Mouse (Mus musculus) heart, adult 2 months (tissue): ENCODE measurements at regions not wholly inside any gene's neighbourhood (a gene's known extent, or its start where the extent isn't known, plus 50 kb on each side); places are given as distances from the start of the nearest gene placed in this dataset.

Source experiments
- DNase-seq, 2 experiments: peaks; one replicate each; pipeline ENCODE4 v3.0.0; 2021
- H3K27ac ChIP-seq: fragments of 200-600 bp; 2 replicates; pipeline ENCODE4 v1.8.1; 2022
- H3K27me3 ChIP-seq: fragments of 200-500 bp; 2 replicates; pipeline ENCODE4 v1.6.1; 2012; ENCODE audit warnings: mild to moderate bottlenecking, low read length, inconsistent platforms, mixed read lengths; ENCODE audit not compliant: control insufficient read depth, insufficient read depth
- H3K36me3 ChIP-seq: fragments of 200-500 bp; 2 replicates; pipeline ENCODE4 v1.6.1; 2012; ENCODE audit warnings: low read length, inconsistent platforms; ENCODE audit not compliant: control insufficient read depth, insufficient read depth
- H3K4me1 ChIP-seq: fragments of 200-500 bp; 2 replicates; pipeline ENCODE4 v1.6.1; 2011; ENCODE audit warnings: low read length; ENCODE audit not compliant: control insufficient read depth, insufficient read depth
- H3K4me3 ChIP-seq: fragments of 200-600 bp; 2 replicates; pipeline ENCODE4 v1.8.1; 2022
- H3K79me2 ChIP-seq: fragments of 200-500 bp; replicated peaks from 2 replicates; pipeline ENCODE4 v1.6.1; 2012; ENCODE audit warnings: mild to moderate bottlenecking, inconsistent platforms, low read length, moderate library complexity, mixed read lengths; ENCODE audit not compliant: control insufficient read depth, insufficient read depth
- H3K9ac ChIP-seq: fragments of 200-500 bp; 2 replicates; pipeline ENCODE4 v1.6.1; 2012; ENCODE audit warnings: low read depth, mild to moderate bottlenecking, control low read depth, inconsistent platforms, low read length, mixed read lengths
- CTCF ChIP-seq: fragments of 200-600 bp; IDR thresholded peaks from 2 replicates; pipeline ENCODE4 v1.8.1; 2022; ENCODE audit warnings: antibody characterized with exemption, mild to moderate bottlenecking, moderate library complexity
- EP300 ChIP-seq: fragments of 200-500 bp; IDR thresholded peaks from 2 replicates; pipeline ENCODE4 v1.6.1; 2011; ENCODE audit warnings: low read depth, low read length, control low read depth; ENCODE audit not compliant: insufficient read depth
- POLR2A ChIP-seq: fragments of 200-500 bp; IDR thresholded peaks from 2 replicates; pipeline ENCODE4 v1.6.1; 2011; ENCODE audit warnings: mild to moderate bottlenecking, low read depth, low read length, control low read depth; ENCODE audit not compliant: insufficient read depth
- WGBS: fragments of 180-500 bp; shearing (Covaris S2); methylation state at CpG from one replicate; pipeline ENCODE4 v1.1.7; 2018; 5-methylcytosine and 5-hydroxymethylcytosine counted together
- intact Hi-C: fragments of 180-260 bp; cut with DNase I; formaldehyde crosslinking; loops from one replicate; pipeline ENCODE4 v1.15.1; 2025

GRCm38 (mm10) chr7:74696286-74696685 is 141.7 kb upstream of the Slco3a1 start:
- H3K79me2 ChIP-seq = no peaks in the 10 kb centered on the region
- H3K4me1 ChIP-seq = peaks cover 5% of the 10 kb centered on the region
- no peak for DNase-seq
- WGBS = 91% methylated on average over 4 of the region's 4 CpGs
- no peak overlapping the region for H3K27ac ChIP-seq
- H3K9ac ChIP-seq = no peak overlapping the region
- H3K27me3 ChIP-seq = no peaks in the 10 kb centered on the region
- H3K36me3 ChIP-seq = peaks cover 3% of the 10 kb centered on the region; the same call in 1 of the 2 replicates
- no peak overlapping the region for H3K4me3 ChIP-seq
- no peak for TF ChIP-seq CTCF
- no peak for TF ChIP-seq EP300
- TF ChIP-seq POLR2A = no peak
- intact Hi-C loops = loop anchor here (10.0 kb wide), 1 partner anchor 321 kb away; no protein-coding TSS in a partner anchor

DNA sequence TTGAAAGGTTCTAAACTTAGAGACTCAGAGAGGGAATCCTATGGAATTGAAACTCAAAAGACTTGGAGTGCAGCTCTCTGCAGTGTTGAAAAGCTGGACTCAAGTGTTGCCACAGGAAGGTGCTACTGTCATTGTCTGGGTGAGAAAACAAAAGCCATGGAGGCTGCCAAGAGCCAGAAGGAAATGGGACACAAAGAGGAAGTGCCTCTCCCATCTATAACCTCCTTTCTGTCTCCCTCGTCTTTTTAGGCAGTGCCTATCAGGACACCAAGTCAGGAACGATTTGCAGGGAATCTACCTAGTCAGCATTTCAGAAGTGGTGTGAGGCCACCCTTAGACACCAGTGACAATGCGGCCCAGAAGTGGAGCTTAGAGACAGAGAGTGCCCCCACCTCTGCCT is 138.5 kb upstream of the Slco3a1 start:
- 24% methylated on average over 3 of the region's 3 CpGs for WGBS
- peak in 1 of 2 experiments; percentile 25 for DNase-seq
- no peak overlapping the region for H3K4me3 ChIP-seq
- peaks cover 5% of the 10 kb centered on the region for H3K4me1 ChIP-seq
- TF ChIP-seq EP300 = 0 out of 2 replicates have a peak, but pooled peaks have one; percentile 21
- TF ChIP-seq POLR2A = no peak
- 0 out of 2 replicates have a peak, but pooled peaks have one; percentile 13 for TF ChIP-seq CTCF
- H3K27ac ChIP-seq = no peak overlapping the region
- no peaks in the 10 kb centered on the region for H3K27me3 ChIP-seq
- no peak overlapping the region for H3K9ac ChIP-seq
- H3K79me2 ChIP-seq = no peaks in the 10 kb centered on the region
- peaks cover 3% of the 10 kb centered on the region; the same call in 1 of the 2 replicates for H3K36me3 ChIP-seq
- intact Hi-C loops = loop anchor here (5.0 to 10.0 kb wide), 2 partner anchors 136 to 318 kb away; no protein-coding TSS in a partner anchor

- Histone ChIP-seq H3K4me3 (no peak overlapping the region), H3K36me3 (peaks cover 3% of the 10 kb centered on the region; the same call in 1 of the 2 replicates), H3K27ac (no peak overlapping the region), H3K4me1 (peaks cover 5% of the 10 kb centered on the region), H3K9ac (no peak overlapping the region), H3K79me2 (no peaks in the 10 kb centered on the region), H3K27me3 (no peaks in the 10 kb centered on the region)
- TF ChIP-seq EP300 (no peak), CTCF (no peak), POLR2A (no peak)
- DNase-seq = no peak
- intact Hi-C loops = loop anchor here (5.0 to 10.0 kb wide), 2 partner anchors 133 to 316 kb away; no protein-coding TSS in a partner anchor
Observed at GRCm38 (mm10) chr7:74690706-74691105, 136.1 kb upstream of the Slco3a1 start.

- TF ChIP-seq EP300 (no peak), CTCF (no peak), POLR2A (no peak)
- Histone ChIP-seq H3K27me3 (no peaks in the 10 kb centered on the region), H3K4me1 (peaks cover 4% of the 10 kb centered on the region), H3K4me3 (no peak overlapping the region), H3K36me3 (peaks cover 3% of the 10 kb centered on the region; the same call in 1 of the 2 replicates), H3K79me2 (no peaks in the 10 kb centered on the region), H3K27ac (no peak overlapping the region), H3K9ac (no peak overlapping the region)
- WGBS = 80% methylated on average over 7 of the region's 7 CpGs
- DNase-seq = no peak
- intact Hi-C loops = no loop called here
Observed at GRCm38 (mm10) chr7:74688116-74688702, 133.6 kb upstream of the Slco3a1 start.

GRCm38 (mm10) chr7:74687303-74688115 is 132.9 kb upstream of the Slco3a1 start:
- 80% methylated on average over 13 of the region's 13 CpGs for WGBS
- Histone ChIP-seq H3K79me2 (no peaks in the 10 kb centered on the region), H3K9ac (no peak overlapping the region), H3K27me3 (no peaks in the 10 kb centered on the region), H3K27ac (no peak overlapping the region), H3K36me3 (peaks cover under 1% of the 10 kb centered on the region; the same call in 1 of the 2 replicates), H3K4me3 (no peak overlapping the region), H3K4me1 (peaks cover 2% of the 10 kb centered on the region)
- TF ChIP-seq POLR2A (no peak), CTCF (no peak), EP300 (no peak)
- DNase-seq = no peak
- intact Hi-C loops = no loop called here

GRCm38 (mm10) chr7:74683979-74684378 is 129.4 kb upstream of the Slco3a1 start:
- intact Hi-C loops = no loop called here
- Histone ChIP-seq H3K36me3 (no peaks in the 10 kb centered on the region), H3K4me1 (peaks cover 2% of the 10 kb centered on the region; the same call in 1 of the 2 replicates), H3K4me3 (no peak overlapping the region), H3K27ac (peak overlapping the region; percentile 32; the same call in 1 of the 2 replicates), H3K79me2 (no peaks in the 10 kb centered on the region), H3K27me3 (no peaks in the 10 kb centered on the region), H3K9ac (no peak overlapping the region)
- DNase-seq = peak in 1 of 2 experiments; percentile 34
- WGBS = 41% methylated on average over 2 of the region's 2 CpGs
- TF ChIP-seq POLR2A (no peak), EP300 (no peak), CTCF (no peak)
